Mouse (Mus musculus): ENCODE results near the gene Zfand3. TPM values are rescaled to one million over a fixed set of nuclear protein-coding genes. Genes with fewer than 3 reads are reported as not detected.

The Zfand3 gene
- polyA plus RNA-seq, 1 experiment: 107 TPM

DNA sequence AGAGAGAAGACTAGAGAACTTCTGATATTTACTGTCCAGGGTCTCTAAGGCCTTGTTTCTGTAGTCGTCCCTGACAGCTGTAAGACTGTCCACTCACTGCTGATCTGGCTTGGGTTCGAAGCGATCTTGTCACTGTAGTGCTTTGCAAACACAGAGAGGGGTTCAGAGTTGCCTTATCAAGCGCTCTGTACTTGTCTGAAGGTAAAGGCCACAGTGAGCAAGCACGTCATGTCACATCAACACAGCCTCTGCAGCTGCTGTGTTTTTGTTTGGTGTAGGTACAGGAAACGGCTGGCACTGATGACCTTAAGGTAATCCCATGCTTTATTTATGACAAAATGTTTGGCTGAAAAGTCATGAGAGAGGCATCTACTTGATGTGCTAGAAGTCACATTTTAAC, 139.6 kb downstream of the Zfand3 start:
- TF ChIP-seq POLR2A (IDR thresholded peaks at IDR 0.05; ENCODE audit: borderline replicate concordance, insufficient read depth, low read length) (no peak), CTCF (IDR thresholded peaks at IDR 0.05; ENCODE audit: borderline replicate concordance, insufficient read depth, low read depth, low read length) (no peak)
- Histone ChIP-seq H3K4me3 (replicated peaks; ENCODE audit: insufficient read depth, low read depth, low read length) (no peak overlapping the region), H3K27me3 (ENCODE audit: control insufficient read depth, insufficient read depth, low read length) (no peaks in the 10 kb centered on the region), H3K27ac (ENCODE audit: insufficient read depth, low read length) (no peak overlapping the region), H3K4me1 (ENCODE audit: control insufficient read depth, insufficient read depth, low read length) (peaks cover 6% of the 10 kb centered on the region)
- 92% methylated on average over 6 of the region's 6 CpGs for WGBS
- no peak for DNase-seq

DNA sequence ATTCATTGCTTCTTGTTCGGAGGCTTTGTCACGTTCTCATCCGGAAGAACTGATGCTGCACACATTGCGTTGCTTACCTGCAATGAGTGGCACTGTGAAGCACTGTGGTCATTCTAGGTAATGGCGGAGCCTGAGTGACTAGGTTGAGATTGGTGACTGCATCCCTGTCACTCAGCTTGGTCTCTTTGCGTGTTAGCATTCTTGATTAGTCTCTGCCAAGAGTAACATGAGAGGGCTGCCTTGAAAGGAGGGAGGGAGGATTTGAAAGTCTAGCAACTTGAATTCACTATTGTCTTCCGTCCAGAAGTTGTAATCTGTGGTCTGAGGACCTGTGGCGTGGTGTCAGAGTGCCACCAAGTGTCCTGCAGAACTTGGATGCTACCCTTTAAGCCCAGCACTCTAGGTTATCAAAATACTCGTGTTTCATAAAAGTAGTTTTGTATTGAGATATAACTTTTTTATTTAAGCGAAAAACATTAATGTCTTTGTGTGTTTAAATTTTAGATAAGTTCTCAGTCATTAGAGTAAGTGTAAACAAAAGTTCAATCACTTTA, 141.1 kb downstream of the Zfand3 start:
- no peak for DNase-seq
- WGBS: 80% methylated on average over 10 of the region's 10 CpGs
- TF ChIP-seq CTCF (IDR thresholded peaks at IDR 0.05; ENCODE audit: borderline replicate concordance, insufficient read depth, low read depth, low read length): peak; percentile 29; the same call in 1 of the 2 replicates
- TF ChIP-seq POLR2A (IDR thresholded peaks at IDR 0.05; ENCODE audit: borderline replicate concordance, insufficient read depth, low read length): no peak
- Histone ChIP-seq H3K27ac (ENCODE audit: insufficient read depth, low read length) (no peak overlapping the region), H3K27me3 (ENCODE audit: control insufficient read depth, insufficient read depth, low read length) (no peaks in the 10 kb centered on the region), H3K4me1 (ENCODE audit: control insufficient read depth, insufficient read depth, low read length) (peaks cover 6% of the 10 kb centered on the region), H3K4me3 (replicated peaks; ENCODE audit: insufficient read depth, low read depth, low read length) (no peak overlapping the region)

DNA sequence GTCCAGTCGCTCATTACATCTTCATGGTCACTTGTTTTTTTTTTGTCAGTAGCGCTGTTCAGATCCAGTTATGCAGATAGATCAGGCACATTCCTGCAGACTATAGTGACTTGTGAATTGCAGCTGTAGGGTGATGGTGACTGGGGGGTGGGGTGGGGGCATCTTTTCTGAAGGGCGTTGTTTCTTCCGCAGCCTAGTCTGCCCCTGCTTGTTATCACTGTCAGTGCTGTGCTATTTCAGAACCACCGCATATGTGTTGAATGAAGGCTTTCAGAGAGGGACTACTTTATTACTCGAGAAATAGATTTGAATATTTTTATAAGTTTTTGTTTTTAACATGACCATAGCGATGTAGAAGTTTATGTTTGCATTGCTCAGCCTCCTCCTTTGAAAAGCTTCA, 142.0 kb downstream of the Zfand3 start:
- H3K4me3 ChIP-seq (replicated peaks; ENCODE audit: insufficient read depth, low read depth, low read length): no peak overlapping the region
- WGBS: 93% methylated on average over 7 of the region's 7 CpGs
- H3K27ac ChIP-seq (ENCODE audit: insufficient read depth, low read length): no peak overlapping the region
- TF ChIP-seq CTCF (IDR thresholded peaks at IDR 0.05; ENCODE audit: borderline replicate concordance, insufficient read depth, low read depth, low read length): no peak
- TF ChIP-seq POLR2A (IDR thresholded peaks at IDR 0.05; ENCODE audit: borderline replicate concordance, insufficient read depth, low read length): no peak
- no peaks in the 10 kb centered on the region for H3K27me3 ChIP-seq (ENCODE audit: control insufficient read depth, insufficient read depth, low read length)
- peaks cover 6% of the 10 kb centered on the region for H3K4me1 ChIP-seq (ENCODE audit: control insufficient read depth, insufficient read depth, low read length)
- DNase-seq: no peak

DNA sequence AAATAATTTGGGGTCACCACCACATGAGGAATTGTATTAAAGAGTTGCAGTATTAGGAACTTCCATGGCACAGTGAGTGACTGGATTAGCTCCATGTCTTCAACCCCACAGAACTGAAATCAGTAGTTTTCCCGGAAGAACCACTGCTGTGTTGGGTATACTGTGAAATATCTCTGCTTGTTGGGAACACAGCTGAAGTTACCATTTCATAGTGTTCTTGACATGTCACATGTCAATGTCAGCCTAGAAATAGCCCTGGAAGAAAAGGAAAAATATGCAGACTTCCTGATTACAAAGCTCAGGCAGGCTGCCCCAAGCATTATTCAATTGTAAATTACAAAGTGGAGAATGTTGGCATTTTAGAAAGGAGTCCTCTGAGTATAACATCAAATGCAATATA, 143.4 kb downstream of the Zfand3 start:
- 61% methylated on average over 1 of the region's 1 CpGs for WGBS
- peaks cover 6% of the 10 kb centered on the region for H3K4me1 ChIP-seq (ENCODE audit: control insufficient read depth, insufficient read depth, low read length)
- no peak overlapping the region for H3K4me3 ChIP-seq (replicated peaks; ENCODE audit: insufficient read depth, low read depth, low read length)
- no peaks in the 10 kb centered on the region for H3K27me3 ChIP-seq (ENCODE audit: control insufficient read depth, insufficient read depth, low read length)
- TF ChIP-seq CTCF (IDR thresholded peaks at IDR 0.05; ENCODE audit: borderline replicate concordance, insufficient read depth, low read depth, low read length): no peak
- no peak for TF ChIP-seq POLR2A (IDR thresholded peaks at IDR 0.05; ENCODE audit: borderline replicate concordance, insufficient read depth, low read length)
- DNase-seq: no peak
- H3K27ac ChIP-seq (ENCODE audit: insufficient read depth, low read length): no peak overlapping the region

DNA sequence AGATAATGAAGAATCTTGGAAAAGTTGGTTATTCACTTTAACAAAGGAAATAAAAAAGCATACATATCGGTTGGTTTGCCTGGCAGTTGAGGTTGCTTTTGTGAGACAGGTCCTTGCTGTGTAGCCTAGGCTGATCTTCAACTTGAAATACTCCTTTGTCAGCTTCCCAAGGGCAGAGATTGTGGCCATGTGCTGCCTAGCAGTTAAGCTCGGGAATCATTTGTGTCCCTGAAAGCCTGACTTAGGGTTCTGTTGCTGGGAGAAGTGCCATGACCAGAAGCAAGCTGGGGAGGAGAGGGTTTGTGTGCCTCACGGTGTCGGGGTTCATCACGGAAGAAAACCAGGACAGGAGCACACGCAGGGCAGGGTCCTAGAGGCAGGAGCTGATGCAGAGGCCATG, 143.8 kb downstream of the Zfand3 start:
- H3K4me3 ChIP-seq (replicated peaks; ENCODE audit: insufficient read depth, low read depth, low read length): no peak overlapping the region
- no peak overlapping the region for H3K27ac ChIP-seq (ENCODE audit: insufficient read depth, low read length)
- DNase-seq: no peak
- TF ChIP-seq POLR2A (IDR thresholded peaks at IDR 0.05; ENCODE audit: borderline replicate concordance, insufficient read depth, low read length) (no peak), CTCF (IDR thresholded peaks at IDR 0.05; ENCODE audit: borderline replicate concordance, insufficient read depth, low read depth, low read length) (no peak)
- H3K4me1 ChIP-seq (ENCODE audit: control insufficient read depth, insufficient read depth, low read length): peaks cover 6% of the 10 kb centered on the region
- 52% methylated on average over 6 of the region's 6 CpGs for WGBS
- H3K27me3 ChIP-seq (ENCODE audit: control insufficient read depth, insufficient read depth, low read length): no peaks in the 10 kb centered on the region

DNA sequence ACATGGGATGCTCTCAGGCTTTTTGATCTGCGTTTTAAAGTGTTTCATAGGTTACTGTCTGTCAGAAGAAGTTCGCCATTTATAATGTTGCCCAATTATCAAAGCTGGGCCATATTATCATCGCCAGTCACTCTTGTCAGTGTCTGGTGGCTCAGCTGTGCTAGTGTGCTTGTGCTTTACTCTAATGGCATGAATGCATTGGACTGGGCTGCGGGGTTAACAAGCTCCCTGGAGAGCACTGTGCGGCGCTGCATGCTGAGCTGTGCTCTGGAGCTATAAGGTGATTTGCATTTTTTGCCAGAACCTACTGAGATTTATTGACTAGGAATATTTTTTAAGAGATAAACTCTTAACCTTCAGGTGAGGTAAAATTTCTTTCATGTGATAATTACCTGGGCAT, 145.4 kb downstream of the Zfand3 start:
- Histone ChIP-seq H3K27me3 (ENCODE audit: control insufficient read depth, insufficient read depth, low read length) (no peaks in the 10 kb centered on the region), H3K4me3 (replicated peaks; ENCODE audit: insufficient read depth, low read depth, low read length) (no peak overlapping the region), H3K27ac (ENCODE audit: insufficient read depth, low read length) (no peak overlapping the region), H3K4me1 (ENCODE audit: control insufficient read depth, insufficient read depth, low read length) (peaks cover 12% of the 10 kb centered on the region)
- WGBS: 78% methylated on average over 6 of the region's 6 CpGs
- no peak for DNase-seq
- TF ChIP-seq CTCF (IDR thresholded peaks at IDR 0.05; ENCODE audit: borderline replicate concordance, insufficient read depth, low read depth, low read length) (no peak), POLR2A (IDR thresholded peaks at IDR 0.05; ENCODE audit: borderline replicate concordance, insufficient read depth, low read length) (no peak)

DNA sequence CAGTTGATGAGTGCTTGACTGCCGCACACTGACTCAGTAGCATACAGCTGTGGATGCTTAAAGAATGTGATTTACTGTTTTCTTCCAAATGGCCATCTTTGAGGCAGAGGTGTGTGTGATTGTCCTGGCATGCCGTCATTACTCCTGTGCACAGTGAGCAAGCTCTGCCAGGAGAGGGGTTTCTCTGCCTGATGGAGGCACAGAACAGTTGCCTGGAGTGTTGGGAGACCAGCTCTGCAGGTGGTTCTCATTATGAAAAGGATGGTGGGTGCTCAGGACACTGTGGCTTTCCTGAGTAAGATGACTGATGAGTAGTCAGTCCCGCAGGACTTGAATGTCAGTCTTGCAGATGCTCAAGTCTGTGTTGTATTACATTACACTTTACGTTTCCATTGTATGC, 149.6 kb downstream of the Zfand3 start:
- Histone ChIP-seq H3K4me3 (replicated peaks; ENCODE audit: insufficient read depth, low read depth, low read length) (no peak overlapping the region), H3K4me1 (ENCODE audit: control insufficient read depth, insufficient read depth, low read length) (peaks cover 12% of the 10 kb centered on the region), H3K27me3 (ENCODE audit: control insufficient read depth, insufficient read depth, low read length) (no peaks in the 10 kb centered on the region), H3K27ac (ENCODE audit: insufficient read depth, low read length) (no peak overlapping the region)
- no peak for TF ChIP-seq POLR2A (IDR thresholded peaks at IDR 0.05; ENCODE audit: borderline replicate concordance, insufficient read depth, low read length)
- no peak for TF ChIP-seq CTCF (IDR thresholded peaks at IDR 0.05; ENCODE audit: borderline replicate concordance, insufficient read depth, low read depth, low read length)
- DNase-seq: no peak
- WGBS: 82% methylated on average over 4 of the region's 4 CpGs

DNA sequence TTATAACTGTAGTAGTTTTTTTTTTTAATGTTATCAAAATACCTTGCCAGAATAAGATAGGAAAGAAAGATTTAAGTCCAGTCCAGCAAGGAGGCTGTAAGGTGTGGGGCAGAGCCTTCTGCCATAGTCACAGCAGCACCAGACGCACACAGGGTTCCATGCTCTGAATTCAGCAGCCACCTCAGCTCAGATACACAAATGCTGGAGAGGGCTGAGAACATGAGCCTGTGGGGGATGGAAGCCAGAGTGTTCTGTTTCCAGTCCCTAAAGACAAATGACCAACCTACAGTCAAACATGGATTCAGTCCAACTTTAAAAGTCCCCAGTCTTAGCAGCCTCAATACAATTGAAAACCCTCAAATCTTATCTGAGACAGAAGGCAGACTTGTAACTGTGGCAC, 150.3 kb downstream of the Zfand3 start:
- WGBS: 55% methylated on average over 1 of the region's 1 CpGs
- H3K27ac ChIP-seq (ENCODE audit: insufficient read depth, low read length): no peak overlapping the region
- DNase-seq: no peak
- no peak overlapping the region for H3K4me3 ChIP-seq (replicated peaks; ENCODE audit: insufficient read depth, low read depth, low read length)
- peaks cover 12% of the 10 kb centered on the region for H3K4me1 ChIP-seq (ENCODE audit: control insufficient read depth, insufficient read depth, low read length)
- H3K27me3 ChIP-seq (ENCODE audit: control insufficient read depth, insufficient read depth, low read length): no peaks in the 10 kb centered on the region
- TF ChIP-seq POLR2A (IDR thresholded peaks at IDR 0.05; ENCODE audit: borderline replicate concordance, insufficient read depth, low read length) (no peak), CTCF (IDR thresholded peaks at IDR 0.05; ENCODE audit: borderline replicate concordance, insufficient read depth, low read depth, low read length) (no peak)

Data from cerebellum, adult 2 months (tissue).